Mouse (Mus musculus) heart, embryonic 14.5 days (tissue): ENCODE data around the gene Ttc9c. TPM values are rescaled to one million over a fixed set of nuclear protein-coding genes. Genes with fewer than 3 reads are reported as not detected.

Source experiments
- ATAC-seq: fragments of 200-750 bp; cut with Nextera tagmentation; 2 replicates; pipeline ENCODE4 v1.8.0; 2017; ENCODE audit warnings: low read depth, moderate TSS enrichment; ENCODE audit not compliant: insufficient number of reproducible peaks, insufficient read depth, low FRiP score
- H3K27ac ChIP-seq, 2 experiments: fragments of 200-500 bp in 1 of 2; fragments of 300-500 bp in 1 of 2; sonication (generic) in 1 of 2; replicated peaks in 1 of 2; 2 replicates each; pipeline ENCODE4 v1.5.1; 2012 to 2014; ENCODE audit warnings: low read depth in 2 of 2, low read length in 2 of 2, control low read depth in 1 of 2, mild to moderate bottlenecking in 1 of 2, mixed read lengths in 1 of 2; ENCODE audit not compliant: control insufficient read depth in 1 of 2, insufficient read depth in 1 of 2
- H3K27me3 ChIP-seq: fragments of 300-500 bp; sonication (generic); 2 replicates; pipeline ENCODE4 v1.6.1; 2014; ENCODE audit warnings: mild to moderate bottlenecking, low read length, control low read depth; ENCODE audit not compliant: control insufficient read depth, insufficient read depth
- H3K36me3 ChIP-seq: fragments of 300-500 bp; sonication (generic); 2 replicates; pipeline ENCODE4 v1.6.1; 2014; ENCODE audit warnings: mild to moderate bottlenecking, control low read depth, low read length, mixed read lengths; ENCODE audit not compliant: control insufficient read depth, insufficient read depth
- H3K4me1 ChIP-seq, 2 experiments: fragments of 200-500 bp in 1 of 2; fragments of 300-500 bp in 1 of 2; sonication (generic) in 1 of 2; 2 replicates each; pipeline ENCODE4 v1.6.1; 2012 to 2014; ENCODE audit warnings: low read length in 2 of 2, control low read depth in 1 of 2, mixed read lengths in 1 of 2; ENCODE audit not compliant: control insufficient read depth in 2 of 2, insufficient read depth in 2 of 2
- H3K4me2 ChIP-seq: fragments of 300-500 bp; sonication (generic); 2 replicates; pipeline ENCODE4 v1.6.1; 2014; ENCODE audit warnings: mild to moderate bottlenecking, low read length
- H3K4me3 ChIP-seq, 2 experiments: fragments of 200-500 bp in 1 of 2; fragments of 300-500 bp in 1 of 2; sonication (generic) in 1 of 2; 2 replicates each; pipeline ENCODE4 v1.5.1; 2012 to 2014; ENCODE audit warnings: low read length in 2 of 2, mild to moderate bottlenecking in 2 of 2, control low read depth in 1 of 2, low read depth in 1 of 2, moderate library complexity in 1 of 2; ENCODE audit not compliant: control insufficient read depth in 1 of 2, insufficient read depth in 1 of 2
- H3K9ac ChIP-seq: fragments of 300-500 bp; sonication (generic); 2 replicates; pipeline ENCODE4 v1.6.1; 2014; ENCODE audit warnings: mild to moderate bottlenecking, low read length
- H3K9me3 ChIP-seq: fragments of 300-500 bp; sonication (generic); 2 replicates; pipeline ENCODE4 v1.6.1; 2016; ENCODE audit warnings: low read length, control low read depth; ENCODE audit not compliant: control insufficient read depth
- WGBS: fragments of 180-500 bp; shearing (Covaris S2); extraction: QIAGEN DNeasy Blood & Tissue Kit; methylation state at CpG from one replicate; pipeline ENCODE4 v1.1.7; 2014; 5-methylcytosine and 5-hydroxymethylcytosine counted together
- polyA plus RNA-seq: library from polyadenylated mRNA; unstranded; fragments of >200 nt; fragmentation: Nextera tagmentation; extraction: Ambion mirVana; gene quantifications from 2 replicates; pipeline ENCODE4 v1.2.1, GENCODE M21; 2014

Ttc9c gene
- polyA plus RNA-seq, 1 experiment from 2014 or later: 27.7 TPM

DNA sequence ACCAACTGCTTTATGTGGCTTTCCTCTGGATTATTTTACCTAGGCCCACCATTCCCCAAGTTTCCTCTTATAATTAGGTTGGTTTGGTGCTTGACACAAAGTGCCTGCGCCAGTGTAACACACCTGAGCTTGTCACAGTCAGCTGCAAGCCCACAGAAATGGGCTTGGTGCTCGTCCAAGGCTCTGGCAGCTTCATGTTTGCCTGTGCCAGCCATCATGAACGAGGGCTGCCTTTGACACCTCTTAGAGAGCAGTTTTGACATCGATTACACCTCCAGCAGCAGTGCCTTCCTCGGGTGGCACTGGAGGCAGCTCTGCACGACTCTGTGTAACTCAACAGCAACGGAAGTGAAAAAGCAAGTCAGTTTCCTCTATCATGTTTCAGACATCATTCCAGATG, 29.0 kb downstream of the Ttc9c start:
- no peaks in the 10 kb centered on the region for H3K27me3 ChIP-seq
- no peak for ATAC-seq
- 0 out of 4 replicates have a peak, but pooled peaks cover 0 to 6% of the 10 kb centered on the region in 2 experiments for H3K4me1 ChIP-seq
- no peak overlapping the region for H3K4me3 ChIP-seq
- no peak overlapping the region for H3K4me2 ChIP-seq
- peaks cover 4% of the 10 kb centered on the region; the same call in 1 of the 2 replicates for H3K9me3 ChIP-seq
- peaks cover 31% of the 10 kb centered on the region for H3K36me3 ChIP-seq
- WGBS: 74% methylated on average over 7 of the region's 7 CpGs
- no peak overlapping the region for H3K27ac ChIP-seq
- no peak overlapping the region for H3K9ac ChIP-seq

DNA sequence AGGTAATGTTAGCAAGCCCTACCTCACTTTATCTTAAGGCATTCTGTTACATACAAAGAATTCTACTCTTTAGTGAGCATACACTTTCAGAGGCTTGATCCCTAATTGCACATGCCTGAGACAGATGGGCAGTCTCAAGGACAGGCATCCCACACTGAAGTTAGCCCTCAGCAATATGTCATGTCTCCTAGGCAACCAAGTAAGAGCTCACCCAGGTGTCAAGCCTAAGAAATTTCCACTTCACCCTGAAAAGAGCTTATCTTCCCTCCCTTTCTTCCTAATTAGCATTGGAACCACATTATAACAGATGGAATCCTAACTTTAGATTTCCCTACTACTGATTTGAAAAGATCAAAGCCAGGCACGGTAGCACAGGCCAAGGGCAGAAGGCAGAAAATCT, 30.0 kb downstream of the Ttc9c start:
- Histone ChIP-seq H3K27me3 (no peaks in the 10 kb centered on the region), H3K9me3 (peaks cover 4% of the 10 kb centered on the region; the same call in 1 of the 2 replicates), H3K9ac (no peak overlapping the region), H3K4me3 (no peak overlapping the region), H3K27ac (no peak overlapping the region), H3K4me2 (no peak overlapping the region), H3K36me3 (peaks cover 21% of the 10 kb centered on the region), H3K4me1 (0 out of 4 replicates have a peak, but pooled peaks cover 0 to 6% of the 10 kb centered on the region in 2 experiments)
- ATAC-seq: no peak
- WGBS: 48% methylated on average over 1 of the region's 1 CpGs

DNA sequence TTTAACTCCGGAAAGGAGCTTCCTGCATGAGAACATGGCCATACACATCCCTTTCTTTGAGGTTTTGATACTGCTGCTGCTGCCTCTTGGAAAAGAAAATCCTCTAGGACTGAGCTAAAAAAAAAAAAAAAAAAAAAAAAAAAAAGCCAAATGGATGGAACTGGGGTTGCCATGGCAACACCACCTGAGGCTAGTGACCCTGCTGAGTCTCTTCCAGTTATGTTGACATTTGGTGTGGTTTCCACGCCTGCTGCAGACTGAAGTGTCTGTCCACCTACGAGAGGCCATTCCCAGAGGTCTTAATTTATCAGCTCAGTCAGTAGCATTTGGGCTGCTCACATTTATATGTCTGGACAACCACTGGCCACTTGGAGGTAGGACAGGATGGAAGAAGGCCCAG, 30.6 kb downstream of the Ttc9c start:
- no peaks in the 10 kb centered on the region for H3K27me3 ChIP-seq
- H3K4me1 ChIP-seq: 0 out of 4 replicates have a peak, but pooled peaks cover 0 to 6% of the 10 kb centered on the region in 2 experiments
- no peak overlapping the region for H3K4me2 ChIP-seq
- H3K36me3 ChIP-seq: peaks cover 18% of the 10 kb centered on the region
- H3K4me3 ChIP-seq: no peak overlapping the region
- ATAC-seq: no peak
- 37% methylated on average over 3 of the region's 3 CpGs for WGBS
- no peak overlapping the region for H3K27ac ChIP-seq
- no peak overlapping the region for H3K9ac ChIP-seq
- H3K9me3 ChIP-seq: peaks cover 4% of the 10 kb centered on the region; the same call in 1 of the 2 replicates

DNA sequence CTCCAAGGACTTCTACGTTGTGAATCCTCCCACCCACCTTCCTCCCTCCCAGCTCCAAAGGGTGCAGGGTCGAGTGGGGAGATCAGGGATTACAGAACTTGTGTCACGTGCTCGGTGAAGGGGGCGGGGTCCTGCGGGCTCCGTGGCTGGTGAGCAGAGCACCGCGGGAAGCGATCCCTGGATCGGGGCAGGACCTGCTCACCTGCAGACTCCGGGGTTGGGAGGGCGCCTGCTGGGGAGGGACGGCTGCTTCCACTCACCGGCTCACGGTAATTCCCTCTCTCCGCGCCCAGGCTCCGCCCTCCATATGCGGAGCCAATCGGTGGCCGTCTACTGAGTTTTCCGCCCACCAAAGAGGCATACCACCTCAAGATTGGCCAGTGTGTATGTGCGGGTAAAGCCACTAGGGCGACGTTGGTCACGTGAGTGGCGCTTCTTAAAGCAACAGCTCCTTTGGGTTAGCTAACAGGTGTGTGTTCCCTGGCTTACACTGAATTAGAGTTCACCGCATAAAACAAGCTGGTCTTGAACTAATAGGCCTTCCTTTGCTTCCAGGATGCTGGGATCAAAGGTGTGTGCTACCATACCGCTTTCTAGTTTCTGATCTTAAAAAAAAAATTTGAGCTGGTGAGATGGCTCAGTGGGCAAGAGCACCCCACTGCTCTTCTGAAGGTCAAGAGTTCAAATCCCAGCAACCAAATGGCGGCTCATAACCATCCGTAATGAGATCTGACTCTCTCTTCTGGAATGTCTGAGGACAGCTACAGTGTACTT, 32.9 kb downstream of the Ttc9c start, which contains the start of gene Taf6l:
Gene Taf6l, minus strand, starts transcription at position 410 of the 774 bp plus-strand sequence.
- ATAC-seq: peak; percentile 99
- Histone ChIP-seq H3K4me3 (peak within 1 kb of the TSS; percentile 67 to 85), H3K9ac (peak within 1 kb of the TSS; percentile 79), H3K36me3 (peaks cover 26% of the 10 kb centered on the region), H3K27me3 (no peaks in the 10 kb centered on the region), H3K4me2 (peak within 1 kb of the TSS; percentile 86), H3K9me3 (no peaks in the 10 kb centered on the region), H3K4me1 (0 out of 4 replicates have a peak, but pooled peaks cover 0 to 6% of the 10 kb centered on the region in 2 experiments), H3K27ac (peak within 1 kb of the TSS; percentile 35 to 80; a peak in 3 of 4 replicates)
- WGBS: under 1% methylated on average over 32 of the region's 32 CpGs

DNA sequence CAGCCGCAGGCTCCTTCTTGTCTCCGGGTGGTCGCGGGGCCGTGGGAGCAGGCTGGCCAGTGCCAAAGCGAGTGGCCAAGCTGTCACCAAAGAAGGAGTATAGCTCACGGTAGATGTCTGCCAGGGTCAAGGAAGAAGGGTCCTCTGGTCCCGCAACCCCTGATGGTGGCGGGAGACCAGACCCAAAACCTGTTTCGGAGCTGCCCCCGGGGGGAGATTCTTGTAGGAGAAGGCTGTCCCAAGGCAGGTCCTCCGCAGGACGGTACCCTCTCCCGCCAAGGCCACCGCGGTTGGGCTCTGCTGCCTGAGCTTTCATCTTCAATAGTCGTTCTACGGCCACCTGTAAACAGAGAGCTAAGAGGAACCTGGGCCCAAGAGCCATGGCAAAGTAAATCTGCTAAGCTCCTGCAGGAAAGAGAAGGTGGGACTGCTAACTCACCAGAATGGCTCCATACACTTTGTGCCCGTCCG, 44.1 kb downstream of the Ttc9c start:
- Histone ChIP-seq H3K4me1 (peaks cover 12 to 23% of the 10 kb centered on the region in 2 experiments), H3K36me3 (peaks cover 46% of the 10 kb centered on the region), H3K9me3 (no peaks in the 10 kb centered on the region), H3K4me3 (peak overlapping the region; percentile 81 to 85), H3K9ac (peak overlapping the region; percentile 95), H3K27me3 (no peaks in the 10 kb centered on the region), H3K27ac (peak overlapping the region; percentile 96 to 98), H3K4me2 (peak overlapping the region; percentile 98)
- 0 out of 2 replicates have a peak, but pooled peaks have one; percentile 2 for ATAC-seq
- WGBS: 3% methylated on average over 20 of the region's 20 CpGs

DNA sequence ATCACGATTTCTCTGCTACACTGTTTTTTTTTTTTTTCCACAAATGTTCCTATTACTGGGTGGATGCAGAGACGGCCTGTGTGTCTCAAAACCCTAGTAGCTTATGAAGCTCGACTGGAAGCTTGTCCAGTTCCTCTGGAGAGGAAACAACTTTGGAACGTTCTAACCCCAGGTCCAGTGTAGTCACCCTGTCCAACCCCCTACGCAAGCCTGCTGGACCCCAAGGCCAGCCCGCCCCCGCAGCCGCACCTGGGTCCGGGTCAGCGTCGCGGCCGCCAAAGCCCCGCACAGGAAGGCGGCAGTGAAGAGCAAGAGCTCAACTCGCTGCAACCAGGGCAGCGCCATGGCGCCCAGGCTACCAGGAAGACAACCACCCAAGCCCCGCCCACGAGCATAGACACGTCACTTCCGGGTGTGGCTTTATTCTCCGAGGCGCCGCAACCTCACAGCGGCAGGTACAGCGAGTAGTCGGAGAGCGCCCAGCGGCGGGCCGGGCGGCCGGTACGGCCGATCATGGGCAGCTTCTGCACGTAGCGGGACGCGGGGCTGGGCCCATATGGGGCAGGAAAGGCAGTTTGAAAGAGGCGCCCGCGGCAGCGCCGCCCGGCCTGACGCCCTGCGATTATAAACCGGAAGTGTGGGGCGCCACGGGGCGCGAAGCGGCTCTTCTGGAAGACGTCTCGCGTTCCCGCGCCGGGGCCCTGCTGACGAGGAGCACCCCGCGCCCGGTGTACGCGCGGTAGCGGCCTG, 44.9 kb downstream of the Ttc9c start, which contains the start of gene Tmem179b:
Gene Tmem179b, minus strand, starts transcription at position 382 of the 750 bp plus-strand sequence.
- WGBS: 1% methylated on average over 63 of the region's 68 CpGs
- H3K4me3 ChIP-seq: peak within 1 kb of the TSS; percentile 81 to 85
- peak within 1 kb of the TSS; percentile 95 for H3K9ac ChIP-seq
- no peaks in the 10 kb centered on the region for H3K9me3 ChIP-seq
- peak; percentile 85 for ATAC-seq
- H3K4me1 ChIP-seq: peaks cover 12 to 23% of the 10 kb centered on the region in 2 experiments
- H3K4me2 ChIP-seq: peak within 1 kb of the TSS; percentile 98
- no peaks in the 10 kb centered on the region for H3K27me3 ChIP-seq
- peak within 1 kb of the TSS; percentile 96 to 98 for H3K27ac ChIP-seq
- peaks cover 49% of the 10 kb centered on the region for H3K36me3 ChIP-seq

DNA sequence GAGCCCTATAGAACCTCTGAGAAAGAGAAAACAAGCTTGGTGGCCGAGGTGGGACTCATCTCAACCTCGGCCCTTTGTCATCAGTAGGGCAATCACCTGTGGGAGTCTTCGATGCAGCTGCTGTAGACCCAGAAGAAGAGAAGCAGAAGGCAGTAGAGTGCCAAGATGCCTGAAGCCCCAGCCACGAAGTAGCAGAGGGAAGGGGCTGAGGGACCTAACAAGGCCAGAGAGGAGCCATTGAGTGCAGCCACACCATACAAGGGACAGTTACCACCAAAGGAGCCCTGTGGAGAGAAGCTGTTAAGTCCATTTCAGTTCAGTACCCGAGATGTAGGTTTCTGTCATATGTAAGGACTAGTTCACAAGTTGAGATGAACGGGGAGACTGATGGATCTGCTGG, 45.7 kb downstream of the Ttc9c start:
- Histone ChIP-seq H3K4me1 (peaks cover 12 to 23% of the 10 kb centered on the region in 2 experiments), H3K27ac (peak overlapping the region; percentile 14 to 46; a peak in 2 of 4 replicates), H3K4me2 (peak overlapping the region; percentile 98), H3K27me3 (no peaks in the 10 kb centered on the region), H3K9me3 (no peaks in the 10 kb centered on the region), H3K4me3 (peak overlapping the region; percentile 15 to 85), H3K36me3 (peaks cover 53% of the 10 kb centered on the region), H3K9ac (peak overlapping the region; percentile 95)
- WGBS: 44% methylated on average over 6 of the region's 6 CpGs
- no peak for ATAC-seq
